ENCODE assay signal across 16 mouse cellular contexts in genomic region chr7:110933999-110934398, GRCm38 (mm10).
"Had no signal": no experiment of that assay in that cellular context is flagged by ENCODE, and none has a peak within 500 bp of the region (broad histone marks: within the 10 kb centered on the region; RNA-seq: fewer than 3 reads in every experiment).

No protein-coding gene starts in this region.

- H3K27ac ChIP-seq: liver, embryonic 13.5 days; liver, embryonic 15.5 days; macrophage; midbrain, embryonic 12.5 days; midbrain, embryonic 15.5 days; neural tube, embryonic 12.5 days; stomach, embryonic 15.5 days; stomach, postnatal 0 days had no signal

- H3K9me3 ChIP-seq: liver, embryonic 13.5 days; liver, embryonic 15.5 days; megakaryocyte, embryonic 14.5 days; midbrain, embryonic 12.5 days; midbrain, embryonic 15.5 days; neural tube, embryonic 12.5 days; stomach, embryonic 15.5 days had no signal

- H3K4me1 ChIP-seq: midbrain, embryonic 12.5 days; midbrain, embryonic 15.5 days; neural tube, embryonic 12.5 days; stomach, embryonic 15.5 days had no signal

- H3K27me3 ChIP-seq: liver, embryonic 13.5 days; megakaryocyte, embryonic 14.5 days; midbrain, embryonic 12.5 days; midbrain, embryonic 15.5 days; neural tube, embryonic 12.5 days; stomach, embryonic 15.5 days had no signal

- H3K4me3 ChIP-seq: liver, embryonic 13.5 days; liver, embryonic 15.5 days; midbrain, embryonic 12.5 days; midbrain, embryonic 15.5 days; neural tube, embryonic 12.5 days; stomach, embryonic 15.5 days had no signal

- DNase-seq: liver, embryonic 13.5 days; liver, postnatal 0 days; lung, embryonic 14.5 days; right cerebral cortex, postnatal 14 days; thymus, adult 2 months; thymus, postnatal 25 days; thymus, postnatal 4 days had no signal

- ATAC-seq: liver, postnatal 0 days; midbrain, embryonic 15.5 days had no signal

- H3K9ac ChIP-seq: liver, embryonic 13.5 days; liver, embryonic 15.5 days; liver, postnatal 0 days; lung, embryonic 14.5 days; midbrain, embryonic 12.5 days; midbrain, embryonic 15.5 days; neural tube, embryonic 12.5 days; stomach, embryonic 15.5 days had no signal

- H3K4me2 ChIP-seq: liver, embryonic 11.5 days; liver, embryonic 13.5 days; liver, embryonic 15.5 days; lung, embryonic 14.5 days; midbrain, embryonic 12.5 days; midbrain, embryonic 15.5 days; neural tube, embryonic 12.5 days; stomach, embryonic 15.5 days had no signal

- H3K36me3 ChIP-seq: liver, embryonic 13.5 days; liver, embryonic 15.5 days; midbrain, embryonic 12.5 days; midbrain, embryonic 15.5 days; neural tube, embryonic 12.5 days; stomach, embryonic 15.5 days had no signal
